Mouse (Mus musculus) bone marrow, adult 2 months (tissue): ENCODE results near the gene Trappc3. TPM values are rescaled to one million over a fixed set of nuclear protein-coding genes. Genes with fewer than 3 reads are reported as not detected.
A peak's percentile ranks its signal among the peaks of the same experiment; 100 is the strongest.

ENCODE experiments used
- H3K27ac ChIP-seq: fragments of 200-500 bp; 2 replicates; pipeline ENCODE4 v1.5.1; 2012; ENCODE audit warnings: low read depth, mild to moderate bottlenecking, control low read depth, inconsistent platforms, low read length; ENCODE audit not compliant: control insufficient read depth, poor library complexity, insufficient read depth
- H3K4me1 ChIP-seq: fragments of 200-500 bp; 2 replicates; pipeline ENCODE4 v1.6.1; 2011; ENCODE audit warnings: low read length; ENCODE audit not compliant: control insufficient read depth, insufficient read depth
- H3K4me3 ChIP-seq: fragments of 200-500 bp; replicated peaks from 2 replicates; pipeline ENCODE3; 2011; ENCODE audit warnings: mild to moderate bottlenecking, low read depth, low read length, control low read depth; ENCODE audit not compliant: control insufficient read depth
- CTCF ChIP-seq: fragments of 200-500 bp; IDR thresholded peaks from 2 replicates; pipeline ENCODE4 v1.5.1; 2011; ENCODE audit warnings: low read length, control low read depth; ENCODE audit not compliant: control insufficient read depth, insufficient read depth
- POLR2A ChIP-seq: fragments of 200-500 bp; IDR thresholded peaks from 2 replicates; pipeline ENCODE4 v1.6.1; 2011; ENCODE audit warnings: low read depth, mild to moderate bottlenecking, control low read depth, low read length, borderline replicate concordance; ENCODE audit not compliant: control insufficient read depth
- WGBS: fragments of 180-500 bp; shearing (Covaris S2); methylation state at CpG from one replicate; pipeline ENCODE4 v1.1.7; 2018; 5-methylcytosine and 5-hydroxymethylcytosine counted together
- polyA plus RNA-seq: library from polyadenylated mRNA; stranded (reverse); fragments of >200 nt; gene quantifications from 2 replicates; pipeline ENCODE4 v1.2.4, GENCODE M21; 2011; ENCODE audit warnings: low replicate concordance; ENCODE audit not compliant: missing spikeins, insufficient read depth, insufficient read length

Gene Trappc3
- polyA plus RNA-seq, 1 experiment: 32.5 TPM

DNA sequence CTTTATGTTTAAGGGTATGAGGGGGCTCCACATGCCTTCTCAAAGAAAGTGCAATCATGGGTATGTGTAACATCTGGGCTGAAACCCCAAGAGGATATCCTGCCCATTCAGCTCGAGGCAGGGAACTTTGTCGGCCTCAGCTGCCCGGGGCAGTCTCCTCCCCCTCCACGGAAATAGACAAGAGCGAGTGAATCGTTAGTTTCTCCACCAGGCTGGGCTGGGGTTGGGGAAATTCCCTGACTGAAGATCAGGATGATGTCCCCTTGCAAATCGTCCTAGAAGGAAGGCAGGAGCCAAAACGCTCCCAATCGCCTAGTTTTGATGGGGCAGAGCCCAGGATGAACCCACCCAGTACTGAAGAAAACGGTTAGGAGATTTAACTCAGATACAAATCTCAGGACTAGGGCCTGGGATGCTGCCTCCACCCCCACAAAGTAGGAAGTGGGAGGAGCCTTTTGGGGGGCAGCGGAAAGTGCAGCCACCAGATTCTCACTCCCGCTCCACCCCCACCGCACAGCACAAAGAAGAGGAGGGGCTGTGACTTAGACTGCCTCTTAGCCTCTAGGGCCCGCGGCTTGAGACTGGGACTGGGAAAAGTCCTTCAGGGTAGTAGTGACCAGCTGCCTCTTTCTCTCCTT, 2.5 kb upstream of the Trappc3 start:
- Histone ChIP-seq H3K4me3 (peak overlapping the region; percentile 20), H3K27ac (peak overlapping the region; percentile 91), H3K4me1 (peaks cover 9% of the 10 kb centered on the region)
- no peak for TF ChIP-seq POLR2A
- TF ChIP-seq CTCF: no peak
- under 1% methylated on average over 15 of the region's 15 CpGs for WGBS

DNA sequence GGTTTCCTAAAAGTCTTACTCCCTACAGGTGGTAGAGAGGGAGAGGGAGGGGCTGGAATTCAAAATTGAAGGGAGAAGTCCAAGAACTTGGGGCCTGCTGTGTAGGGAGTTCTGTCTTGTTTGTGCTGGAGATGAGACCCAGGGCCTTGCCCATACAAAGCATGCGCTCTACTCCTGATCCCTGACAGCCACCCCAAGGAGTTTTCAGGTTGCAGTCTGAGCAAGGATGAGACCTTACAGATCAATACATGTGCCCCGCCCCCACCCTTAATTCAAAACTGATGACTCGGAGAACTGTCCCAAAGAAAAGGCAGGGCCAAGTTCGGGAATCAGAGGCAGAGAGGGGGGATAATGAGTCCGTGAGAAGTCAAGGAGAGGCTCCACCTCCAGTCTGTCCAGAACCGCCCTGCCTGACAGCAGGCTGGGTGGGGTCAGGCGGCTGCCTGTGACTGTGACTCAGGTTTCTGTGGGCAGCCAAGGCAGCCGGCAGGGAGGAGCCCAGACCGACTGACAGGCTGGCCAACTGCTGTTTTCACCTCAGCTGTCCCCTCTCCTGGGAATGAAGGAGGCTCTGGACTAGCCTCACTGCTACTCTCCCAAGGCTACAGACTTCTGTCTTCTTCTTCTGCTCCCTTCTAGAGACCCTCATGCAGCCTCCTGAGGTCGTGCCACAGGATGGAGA, 1.5 kb upstream of the Trappc3 start:
- no peak for TF ChIP-seq CTCF
- TF ChIP-seq POLR2A: peak; percentile 58; the same call in 1 of the 2 replicates
- WGBS: 5% methylated on average over 10 of the region's 10 CpGs
- Histone ChIP-seq H3K4me3 (peak overlapping the region; percentile 4), H3K27ac (peak overlapping the region; percentile 84), H3K4me1 (peaks cover 9% of the 10 kb centered on the region)

DNA sequence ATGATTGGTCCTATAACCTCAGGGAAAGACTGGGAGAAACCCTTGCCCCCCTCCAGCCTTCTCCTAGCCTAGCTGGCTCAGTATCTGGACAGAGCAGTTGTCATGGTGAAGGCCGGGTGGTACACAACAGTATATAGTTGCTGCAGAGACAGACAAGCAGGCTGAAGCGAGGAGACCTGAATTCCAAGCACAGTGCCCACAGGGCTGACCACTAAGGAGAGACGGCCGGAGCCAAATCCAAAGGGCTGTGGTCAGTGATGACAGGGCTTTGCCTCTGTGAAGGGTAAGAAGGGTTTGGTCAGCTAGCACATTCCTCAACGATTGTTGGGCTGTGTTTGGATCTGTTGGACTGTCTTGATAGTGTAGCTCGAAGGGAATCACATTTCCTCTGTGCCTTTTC, 859 bp upstream of the Trappc3 start:
- H3K4me1 ChIP-seq: peaks cover 9% of the 10 kb centered on the region
- H3K4me3 ChIP-seq: no peak overlapping the region
- TF ChIP-seq CTCF (no peak), POLR2A (no peak)
- WGBS: 58% methylated on average over 6 of the region's 6 CpGs
- H3K27ac ChIP-seq: peak overlapping the region; percentile 84

DNA sequence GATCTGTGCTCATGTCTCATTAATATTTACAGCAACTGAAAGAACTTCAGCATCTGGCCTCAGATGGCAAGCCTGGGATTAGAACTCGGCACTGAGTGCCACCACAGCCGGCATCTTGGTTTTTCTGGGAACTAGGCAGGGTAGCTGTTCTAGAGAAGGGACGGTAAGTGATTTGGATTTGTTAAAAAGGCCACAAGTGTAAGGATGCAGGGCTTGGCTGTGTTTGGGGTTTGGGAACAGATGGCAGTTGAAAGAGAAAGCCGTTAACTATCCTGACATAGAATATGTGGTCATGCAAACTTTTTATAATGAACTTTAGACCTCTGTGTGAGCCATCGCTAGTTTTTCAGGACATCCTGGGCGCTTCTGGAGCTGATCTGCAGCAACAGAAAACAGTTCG, 450 bp upstream of the Trappc3 start:
- H3K4me1 ChIP-seq: peaks cover 9% of the 10 kb centered on the region
- H3K27ac ChIP-seq: no peak overlapping the region
- TF ChIP-seq POLR2A: no peak
- 33% methylated on average over 7 of the region's 7 CpGs for WGBS
- no peak overlapping the region for H3K4me3 ChIP-seq

DNA sequence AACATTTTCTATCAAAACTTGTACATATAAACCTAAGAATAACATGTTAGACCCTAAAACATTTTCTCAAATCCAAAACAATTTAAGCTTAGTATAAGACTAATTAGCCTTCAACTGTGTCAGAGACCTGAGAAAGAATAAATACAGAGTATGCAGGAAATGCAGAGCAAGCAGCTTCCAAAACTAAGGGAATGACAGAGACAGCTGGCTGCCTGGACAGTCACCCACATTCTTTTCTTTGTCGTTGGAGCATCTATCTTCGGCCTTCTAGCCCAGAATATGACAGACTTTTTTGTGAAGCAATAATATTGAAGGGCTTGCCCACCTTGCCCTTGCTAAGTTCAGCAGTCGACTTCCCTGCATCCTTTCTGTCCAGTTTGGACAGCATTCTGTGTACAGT, 7.2 kb downstream of the Trappc3 start:
- Histone ChIP-seq H3K4me3 (no peak overlapping the region), H3K27ac (no peak overlapping the region), H3K4me1 (no peaks in the 10 kb centered on the region)
- WGBS: 76% methylated on average over 3 of the region's 3 CpGs
- TF ChIP-seq CTCF (no peak), POLR2A (no peak)

DNA sequence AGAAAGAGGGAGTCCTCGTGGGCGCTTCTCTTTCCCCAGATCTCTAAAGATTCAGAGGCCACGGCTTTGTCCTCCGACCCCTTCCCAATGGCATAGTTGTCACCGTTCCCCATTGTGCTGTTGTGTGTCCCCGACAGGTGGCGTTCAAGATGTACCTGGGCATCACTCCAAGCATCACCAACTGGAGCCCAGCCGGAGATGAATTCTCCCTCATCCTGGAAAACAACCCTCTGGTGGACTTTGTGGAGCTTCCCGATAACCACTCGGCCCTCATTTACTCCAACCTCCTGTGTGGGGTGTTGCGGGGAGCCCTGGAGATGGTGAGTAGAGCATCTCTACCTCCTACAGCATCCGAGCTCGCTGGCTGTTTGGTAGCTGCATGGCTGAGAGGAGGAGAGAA, 11.6 kb downstream of the Trappc3 start:
- Histone ChIP-seq H3K4me3 (no peak overlapping the region), H3K27ac (no peak overlapping the region)
- 90% methylated on average over 13 of the region's 13 CpGs for WGBS

DNA sequence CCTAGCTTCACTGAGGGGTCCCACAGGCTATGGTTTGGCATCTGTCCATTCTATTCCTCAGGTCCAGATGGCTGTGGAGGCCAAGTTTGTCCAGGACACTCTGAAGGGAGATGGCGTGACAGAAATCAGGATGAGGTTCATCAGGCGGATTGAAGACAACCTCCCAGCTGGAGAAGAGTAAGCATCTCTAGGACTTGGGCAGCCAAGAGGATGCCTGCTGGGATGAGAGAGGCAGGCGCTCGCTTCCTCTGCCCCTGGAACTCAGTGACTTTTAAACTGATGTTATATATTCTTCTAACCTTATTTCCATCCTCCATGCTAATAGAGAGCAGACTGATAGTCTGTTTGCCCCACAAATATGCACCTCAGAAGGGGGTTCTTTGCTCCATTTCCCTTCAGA, 13.0 kb downstream of the Trappc3 start:
- Histone ChIP-seq H3K4me3 (no peak overlapping the region), H3K27ac (no peak overlapping the region), H3K4me1 (no peaks in the 10 kb centered on the region)
- WGBS: 88% methylated on average over 4 of the region's 4 CpGs
- no peak for TF ChIP-seq POLR2A
- TF ChIP-seq CTCF: no peak

More for the DNA sequence above, 11.6 kb downstream of the Trappc3 start:
- TF ChIP-seq POLR2A: no peak
- H3K4me1 ChIP-seq: no peaks in the 10 kb centered on the region

DNA sequence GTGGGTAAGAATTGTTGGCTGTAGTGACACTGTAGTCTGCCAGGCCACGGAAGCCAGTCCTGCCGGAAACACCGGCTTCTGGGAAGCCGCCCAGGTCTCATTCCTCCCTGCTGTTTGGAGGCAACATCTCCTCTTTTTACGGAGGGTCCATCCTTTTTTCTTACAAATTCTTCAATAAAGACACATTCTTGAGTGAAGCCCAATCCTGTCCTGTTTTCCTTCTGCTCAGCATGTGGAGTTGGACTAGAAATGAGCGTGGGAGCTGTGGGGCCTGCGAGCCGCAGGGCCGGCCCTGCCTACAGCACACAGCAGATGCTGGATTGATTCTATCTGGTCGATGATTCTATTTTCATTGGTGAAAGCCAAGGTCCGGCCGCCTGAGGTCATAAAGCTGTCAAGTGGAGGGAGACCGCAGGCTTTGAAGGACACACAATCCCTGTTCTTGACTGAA, 13.6 kb downstream of the Trappc3 start:
- 89% methylated on average over 13 of the region's 13 CpGs for WGBS
- no peaks in the 10 kb centered on the region for H3K4me1 ChIP-seq
- no peak overlapping the region for H3K4me3 ChIP-seq
- TF ChIP-seq POLR2A (no peak), CTCF (no peak)
- H3K27ac ChIP-seq: no peak overlapping the region

DNA sequence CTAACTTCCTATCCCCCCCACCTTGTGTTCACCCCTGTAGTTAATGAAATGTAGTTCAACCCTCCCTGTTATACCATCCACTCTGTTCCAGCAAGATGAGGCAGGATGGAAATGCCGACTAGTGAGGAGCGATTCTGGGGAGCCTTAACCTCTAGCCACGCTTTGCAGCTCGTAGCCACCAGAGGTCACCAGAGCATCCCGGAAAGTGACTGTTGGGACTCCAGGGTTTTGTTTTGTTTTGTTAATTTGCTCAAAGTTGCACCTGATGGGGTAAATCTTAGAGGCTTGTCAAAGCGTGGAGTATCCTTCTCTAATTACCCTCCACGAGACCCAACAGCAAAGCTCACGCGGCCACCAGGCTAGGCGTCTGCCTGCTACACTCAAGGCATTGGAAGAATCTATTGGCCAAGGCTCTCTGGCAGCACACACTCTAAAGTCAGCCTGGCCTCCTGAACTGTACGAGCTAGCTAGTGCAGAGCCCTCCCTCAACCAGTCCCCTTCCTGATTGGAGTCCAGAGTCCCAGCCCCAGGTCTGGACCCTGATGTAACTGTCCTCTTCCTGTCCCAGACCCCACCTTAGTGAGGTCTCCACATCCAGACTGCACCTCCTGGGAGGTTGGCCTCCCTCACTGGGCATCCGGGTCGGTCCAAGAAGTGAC, 15.9 kb downstream of the Trappc3 start:
- 17% methylated on average over 13 of the region's 13 CpGs for WGBS
- TF ChIP-seq CTCF: peak; percentile 65
- no peak for TF ChIP-seq POLR2A
- H3K27ac ChIP-seq: no peak overlapping the region
- H3K4me1 ChIP-seq: no peaks in the 10 kb centered on the region
- H3K4me3 ChIP-seq: no peak overlapping the region
